Mouse (Mus musculus) limb, embryonic 13.5 days (tissue): ENCODE measurements around the gene Junb. TPM values are rescaled to one million over a fixed set of nuclear protein-coding genes. Genes with fewer than 3 reads are reported as not detected.

Source experiments
- ATAC-seq: fragments of 200-750 bp; cut with Nextera tagmentation; 2 replicates; pipeline ENCODE4 v1.8.0; 2017; ENCODE audit warnings: low read depth, moderate number of reproducible peaks, moderate TSS enrichment; ENCODE audit not compliant: low FRiP score
- H3K27ac ChIP-seq: fragments of 300-500 bp; sonication (generic); 2 replicates; pipeline ENCODE4 v1.5.1; 2015; ENCODE audit warnings: inconsistent platforms, mild to moderate bottlenecking, moderate library complexity
- H3K27me3 ChIP-seq: fragments of 300-500 bp; sonication (generic); 2 replicates; pipeline ENCODE4 v1.6.1; 2015; ENCODE audit warnings: mild to moderate bottlenecking, inconsistent platforms
- H3K36me3 ChIP-seq: fragments of 300-500 bp; sonication (generic); 2 replicates; pipeline ENCODE4 v1.6.1; 2015; ENCODE audit warnings: inconsistent platforms, mild to moderate bottlenecking, moderate library complexity
- H3K4me1 ChIP-seq: fragments of 300-500 bp; sonication (generic); 2 replicates; pipeline ENCODE4 v1.6.1; 2015; ENCODE audit warnings: inconsistent platforms
- H3K4me2 ChIP-seq: fragments of 300-500 bp; sonication (generic); replicated peaks from 2 replicates; pipeline ENCODE4 v1.6.1; 2015; ENCODE audit warnings: inconsistent platforms, mild to moderate bottlenecking, moderate library complexity
- H3K4me3 ChIP-seq: fragments of 300-500 bp; sonication (generic); 2 replicates; pipeline ENCODE4 v1.5.1; 2015; ENCODE audit warnings: moderate library complexity, mild to moderate bottlenecking, inconsistent platforms
- H3K9ac ChIP-seq: fragments of 300-500 bp; sonication (generic); 2 replicates; pipeline ENCODE4 v1.6.1; 2015; ENCODE audit warnings: mild to moderate bottlenecking, inconsistent platforms
- H3K9me3 ChIP-seq: fragments of 300-500 bp; sonication (generic); 2 replicates; pipeline ENCODE4 v1.6.1; 2016; ENCODE audit warnings: inconsistent platforms
- WGBS: fragments of 180-500 bp; shearing (Covaris S2); methylation state at CpG from one replicate; pipeline ENCODE4 v1.1.7; 2015; 5-methylcytosine and 5-hydroxymethylcytosine counted together
- polyA plus RNA-seq: library from polyadenylated mRNA; unstranded; fragments of >200 nt; fragmentation: Nextera tagmentation; extraction: Ambion mirVana; gene quantifications from 2 replicates; pipeline ENCODE4 v1.2.1, GENCODE M21; 2015

Gene Junb
- polyA plus RNA-seq, 1 experiment from 2014 or later = 8.4 TPM

- no peak overlapping the region for H3K9ac ChIP-seq
- peak overlapping the region; percentile 78 for H3K4me2 ChIP-seq
- 0 out of 2 replicates have a peak, but pooled peaks have one; percentile 15 for ATAC-seq
- no peaks in the 10 kb centered on the region for H3K9me3 ChIP-seq
- peak overlapping the region; percentile 47 for H3K4me3 ChIP-seq
- WGBS = 5% methylated on average over 11 of the region's 11 CpGs
- no peak overlapping the region for H3K27ac ChIP-seq
- H3K4me1 ChIP-seq = peaks cover 15% of the 10 kb centered on the region
- H3K36me3 ChIP-seq = no peaks in the 10 kb centered on the region
- peaks cover 87% of the 10 kb centered on the region for H3K27me3 ChIP-seq
Measured at GRCm38 (mm10) chr8:84945235-84945632, 33.3 kb downstream of the Junb start.

- peaks cover 84% of the 10 kb centered on the region for H3K27me3 ChIP-seq
- no peaks in the 10 kb centered on the region for H3K9me3 ChIP-seq
- no peak overlapping the region for H3K27ac ChIP-seq
- WGBS = 3% methylated on average over 26 of the region's 26 CpGs
- H3K4me1 ChIP-seq = peaks cover 15% of the 10 kb centered on the region
- ATAC-seq = no peak
- no peak overlapping the region for H3K9ac ChIP-seq
- H3K4me2 ChIP-seq = no peak overlapping the region
- peak overlapping the region; percentile 17 for H3K4me3 ChIP-seq
- H3K36me3 ChIP-seq = no peaks in the 10 kb centered on the region
Measured at GRCm38 (mm10) chr8:84944478-84945160, 33.9 kb downstream of the Junb start.

GRCm38 (mm10) chr8:84943699-84944098 lies 34.8 kb downstream of the Junb start:
- no peak for ATAC-seq
- Histone ChIP-seq H3K9ac (no peak overlapping the region), H3K27me3 (peaks cover 88% of the 10 kb centered on the region), H3K4me2 (no peak overlapping the region), H3K36me3 (no peaks in the 10 kb centered on the region), H3K4me1 (peaks cover 15% of the 10 kb centered on the region), H3K9me3 (no peaks in the 10 kb centered on the region), H3K27ac (no peak overlapping the region), H3K4me3 (no peak overlapping the region)
- WGBS = 20% methylated on average over 4 of the region's 4 CpGs

GRCm38 (mm10) chr8:84937620-84938485 lies 40.7 kb downstream of the Junb start:
- Histone ChIP-seq H3K36me3 (no peaks in the 10 kb centered on the region), H3K4me2 (peak overlapping the region; percentile 80), H3K27me3 (peaks cover 86% of the 10 kb centered on the region), H3K4me1 (peaks cover 21% of the 10 kb centered on the region), H3K9ac (no peak overlapping the region), H3K4me3 (peak overlapping the region; percentile 46), H3K27ac (no peak overlapping the region), H3K9me3 (no peaks in the 10 kb centered on the region)
- 65% methylated on average over 13 of the region's 13 CpGs for WGBS
- ATAC-seq = no peak

- Histone ChIP-seq H3K4me1 (peaks cover 21% of the 10 kb centered on the region), H3K4me2 (peak within 1 kb of the TSS; percentile 80), H3K27ac (no peak within 1 kb of the TSS), H3K27me3 (peaks cover 89% of the 10 kb centered on the region), H3K36me3 (no peaks in the 10 kb centered on the region), H3K9me3 (no peaks in the 10 kb centered on the region), H3K4me3 (peak within 1 kb of the TSS; percentile 46), H3K9ac (peak within 1 kb of the TSS; percentile 48; the same call in 1 of the 2 replicates)
- ATAC-seq = no peak
- under 1% methylated on average over 49 of the region's 50 CpGs for WGBS
Measured at GRCm38 (mm10) chr8:84936962-84937546, 41.5 kb downstream of the Junb start, which contains the start of gene Mast1. TSS of gene Mast1 (minus strand) at chr8:84937359.

GRCm38 (mm10) chr8:84936041-84936961 lies 42.2 kb downstream of the Junb start:
- Histone ChIP-seq H3K27me3 (peaks cover 91% of the 10 kb centered on the region), H3K27ac (no peak overlapping the region), H3K4me3 (peak overlapping the region; percentile 46), H3K36me3 (no peaks in the 10 kb centered on the region), H3K9ac (peak overlapping the region; percentile 48; the same call in 1 of the 2 replicates), H3K4me1 (peaks cover 21% of the 10 kb centered on the region), H3K4me2 (peak overlapping the region; percentile 80), H3K9me3 (no peaks in the 10 kb centered on the region)
- WGBS = 26% methylated on average over 23 of the region's 23 CpGs
- ATAC-seq = no peak

- no peak for ATAC-seq
- H3K27me3 ChIP-seq = peaks cover 91% of the 10 kb centered on the region
Measured at GRCm38 (mm10) chr8:84935489-84935888, 43.0 kb downstream of the Junb start.

GRCm38 (mm10) chr8:84934860-84935259 lies 43.7 kb downstream of the Junb start:
- H3K9me3 ChIP-seq = no peaks in the 10 kb centered on the region
- WGBS = 2% methylated on average over 15 of the region's 15 CpGs
- peaks cover 21% of the 10 kb centered on the region for H3K4me1 ChIP-seq
- H3K27me3 ChIP-seq = peaks cover 93% of the 10 kb centered on the region
- ATAC-seq = peak; percentile 62; the same call in 1 of the 2 replicates
- no peak overlapping the region for H3K9ac ChIP-seq
- peak overlapping the region; percentile 36 for H3K4me2 ChIP-seq
- H3K4me3 ChIP-seq = peak overlapping the region; percentile 7; the same call in 1 of the 2 replicates
- no peak overlapping the region for H3K27ac ChIP-seq
- no peaks in the 10 kb centered on the region for H3K36me3 ChIP-seq

More at GRCm38 (mm10) chr8:84935489-84935888, 43.0 kb downstream of the Junb start:
- H3K36me3 ChIP-seq = no peaks in the 10 kb centered on the region
- 4% methylated on average over 14 of the region's 14 CpGs for WGBS
- H3K9ac ChIP-seq = no peak overlapping the region
- peak overlapping the region; percentile 36; the same call in 1 of the 2 replicates for H3K4me2 ChIP-seq
- H3K4me3 ChIP-seq = peak overlapping the region; percentile 7; the same call in 1 of the 2 replicates
- H3K9me3 ChIP-seq = no peaks in the 10 kb centered on the region
- no peak overlapping the region for H3K27ac ChIP-seq
- H3K4me1 ChIP-seq = peaks cover 21% of the 10 kb centered on the region

GRCm38 (mm10) chr8:84933767-84934559 lies 44.6 kb downstream of the Junb start:
- Histone ChIP-seq H3K36me3 (no peaks in the 10 kb centered on the region), H3K27ac (no peak overlapping the region), H3K9ac (no peak overlapping the region), H3K9me3 (no peaks in the 10 kb centered on the region), H3K4me2 (no peak overlapping the region), H3K4me3 (no peak overlapping the region), H3K27me3 (peaks cover 94% of the 10 kb centered on the region), H3K4me1 (peaks cover 25% of the 10 kb centered on the region)
- ATAC-seq = no peak
- 80% methylated on average over 16 of the region's 16 CpGs for WGBS

GRCm38 (mm10) chr8:84930582-84930981 lies 47.9 kb downstream of the Junb start:
- Histone ChIP-seq H3K9me3 (no peaks in the 10 kb centered on the region), H3K27me3 (peaks cover 74% of the 10 kb centered on the region), H3K27ac (no peak overlapping the region), H3K4me2 (no peak overlapping the region), H3K4me3 (no peak overlapping the region), H3K4me1 (peaks cover 20% of the 10 kb centered on the region), H3K36me3 (no peaks in the 10 kb centered on the region), H3K9ac (no peak overlapping the region)
- WGBS = 84% methylated on average over 13 of the region's 13 CpGs
- ATAC-seq = no peak
